Mouse (Mus musculus) kidney, postnatal 0 days (tissue): ENCODE measurements around the gene Sertm1. TPM values are rescaled to one million over a fixed set of nuclear protein-coding genes. Genes with fewer than 3 reads are reported as not detected.
A peak's percentile ranks its signal among the peaks of the same experiment; 100 is the strongest.

ENCODE experiments used
- ATAC-seq: fragments of 200-750 bp; cut with Nextera tagmentation; replicated peaks from 2 replicates; pipeline ENCODE4 v1.8.0; 2017; ENCODE audit warnings: low read depth, moderate number of reproducible peaks, moderate TSS enrichment, moderate library complexity; ENCODE audit not compliant: low FRiP score
- DNase-seq: peaks from one replicate; pipeline ENCODE4 v3.0.0-alpha.2; 2016; ENCODE audit warnings: low spot score
- H3K27ac ChIP-seq: fragments of 300-500 bp; sonication (generic); 2 replicates; pipeline ENCODE4 v1.5.1; 2014; ENCODE audit warnings: mild to moderate bottlenecking
- H3K27me3 ChIP-seq: fragments of 300-500 bp; sonication (generic); 2 replicates; pipeline ENCODE4 v1.6.1; 2014; ENCODE audit warnings: low read length, mixed read lengths; ENCODE audit not compliant: insufficient read depth
- H3K36me3 ChIP-seq: fragments of 300-500 bp; sonication (generic); 2 replicates; pipeline ENCODE4 v1.6.1; 2014; ENCODE audit warnings: low read length, mixed read lengths; ENCODE audit not compliant: insufficient read depth
- H3K4me1 ChIP-seq: fragments of 300-500 bp; sonication (generic); replicated peaks from 2 replicates; pipeline ENCODE4 v1.6.1; 2014; ENCODE audit warnings: antibody characterized with exemption, low read length, mixed read lengths; ENCODE audit not compliant: insufficient read depth
- H3K4me2 ChIP-seq: fragments of 300-500 bp; sonication (generic); 2 replicates; pipeline ENCODE4 v1.6.1; 2014; ENCODE audit warnings: mild to moderate bottlenecking, low read length, moderate library complexity, mixed read lengths
- H3K4me3 ChIP-seq: fragments of 300-500 bp; sonication (generic); replicated peaks from 2 replicates; pipeline ENCODE4 v1.5.1; 2014; ENCODE audit warnings: low read depth, low read length
- H3K9ac ChIP-seq: fragments of 300-500 bp; sonication (generic); 2 replicates; pipeline ENCODE4 v1.6.1; 2014; ENCODE audit warnings: low read depth, low read length
- H3K9me3 ChIP-seq: fragments of 300-500 bp; sonication (generic); replicated peaks from 2 replicates; pipeline ENCODE4 v1.6.1; 2016; ENCODE audit warnings: low read length, inconsistent platforms, mixed read lengths
- CTCF ChIP-seq: IDR thresholded peaks from 2 replicates; pipeline ENCODE4 v1.5.1; 2016; ENCODE audit warnings: antibody characterized with exemption, low read depth, mild to moderate bottlenecking, moderate library complexity
- WGBS: fragments of 180-500 bp; shearing (Covaris S2); extraction: QIAGEN DNeasy Blood & Tissue Kit; methylation state at CpG from one replicate; pipeline ENCODE4 v1.1.7; 2014; 5-methylcytosine and 5-hydroxymethylcytosine counted together
- polyA plus RNA-seq: library from polyadenylated mRNA; unstranded; fragments of >200 nt; fragmentation: Nextera tagmentation; extraction: Ambion mirVana; gene quantifications from 2 replicates; pipeline ENCODE4 v1.2.1, GENCODE M21; 2015

Gene Sertm1
- polyA plus RNA-seq, 1 experiment from 2014 or later, result not detected

GRCm38 (mm10) chr3:54914845-54915642 lies 643 bp downstream of the Sertm1 start:
- peaks cover 6% of the 10 kb centered on the region for H3K4me1 ChIP-seq
- ATAC-seq (peak; percentile 46; the same call in 1 of the 2 replicates), DNase-seq (no peak)
- H3K27ac ChIP-seq, result no peak overlapping the region
- no peaks in the 10 kb centered on the region for H3K9me3 ChIP-seq
- no peak for TF ChIP-seq CTCF
- no peaks in the 10 kb centered on the region for H3K36me3 ChIP-seq
- H3K9ac ChIP-seq, result no peak overlapping the region
- peaks cover 7% of the 10 kb centered on the region; the same call in 1 of the 2 replicates for H3K27me3 ChIP-seq
- peak overlapping the region; percentile 83 for H3K4me2 ChIP-seq
- WGBS, result 3% methylated on average over 31 of the region's 31 CpGs
- H3K4me3 ChIP-seq, result peak overlapping the region; percentile 42

GRCm38 (mm10) chr3:54908878-54909277 lies 6.8 kb downstream of the Sertm1 start:
- Histone ChIP-seq H3K36me3 (no peaks in the 10 kb centered on the region), H3K9me3 (no peaks in the 10 kb centered on the region), H3K27ac (no peak overlapping the region), H3K27me3 (no peaks in the 10 kb centered on the region), H3K4me2 (no peak overlapping the region), H3K4me1 (no peaks in the 10 kb centered on the region), H3K9ac (no peak overlapping the region), H3K4me3 (no peak overlapping the region)
- 48% methylated on average over 1 of the region's 1 CpGs for WGBS
- no peak for TF ChIP-seq CTCF
- no peak for ATAC-seq
- no peak for DNase-seq

- no peaks in the 10 kb centered on the region for H3K36me3 ChIP-seq
- H3K9me3 ChIP-seq, result no peaks in the 10 kb centered on the region
- H3K27me3 ChIP-seq, result no peaks in the 10 kb centered on the region
- no peak for ATAC-seq
- DNase-seq, result no peak
- no peak for TF ChIP-seq CTCF
- H3K9ac ChIP-seq, result no peak overlapping the region
- no peak overlapping the region for H3K4me2 ChIP-seq
- H3K27ac ChIP-seq, result no peak overlapping the region
- 83% methylated on average over 10 of the region's 10 CpGs for WGBS
- H3K4me1 ChIP-seq, result no peaks in the 10 kb centered on the region
- H3K4me3 ChIP-seq, result no peak overlapping the region
These were observed 17.7 kb downstream of the Sertm1 start for GRCm38 (mm10) chr3:54897974-54898373.

GRCm38 (mm10) chr3:54894891-54895290 lies 20.8 kb downstream of the Sertm1 start:
- Histone ChIP-seq H3K4me3 (no peak overlapping the region), H3K27me3 (no peaks in the 10 kb centered on the region), H3K36me3 (no peaks in the 10 kb centered on the region), H3K9ac (no peak overlapping the region), H3K4me2 (no peak overlapping the region), H3K4me1 (no peaks in the 10 kb centered on the region), H3K9me3 (no peaks in the 10 kb centered on the region), H3K27ac (no peak overlapping the region)
- no peak for TF ChIP-seq CTCF
- ATAC-seq, result no peak
- 88% methylated on average over 1 of the region's 1 CpGs for WGBS
- DNase-seq, result no peak

- H3K27me3 ChIP-seq, result no peaks in the 10 kb centered on the region
- no peaks in the 10 kb centered on the region for H3K4me1 ChIP-seq
- TF ChIP-seq CTCF, result no peak
- no peak overlapping the region for H3K27ac ChIP-seq
- 57% methylated on average over 4 of the region's 4 CpGs for WGBS
- no peak for ATAC-seq
- H3K4me3 ChIP-seq, result no peak overlapping the region
- no peak for DNase-seq
- H3K36me3 ChIP-seq, result no peaks in the 10 kb centered on the region
- no peak overlapping the region for H3K9ac ChIP-seq
- H3K4me2 ChIP-seq, result no peak overlapping the region
- no peaks in the 10 kb centered on the region for H3K9me3 ChIP-seq
These were observed 23.5 kb downstream of the Sertm1 start for GRCm38 (mm10) chr3:54892218-54892617.

- no peak overlapping the region for H3K9ac ChIP-seq
- H3K4me2 ChIP-seq, result no peak overlapping the region
- ATAC-seq, result no peak
- no peak for TF ChIP-seq CTCF
- no peak overlapping the region for H3K27ac ChIP-seq
- H3K9me3 ChIP-seq, result no peaks in the 10 kb centered on the region
- no peak for DNase-seq
- no peaks in the 10 kb centered on the region for H3K36me3 ChIP-seq
- no peaks in the 10 kb centered on the region for H3K27me3 ChIP-seq
- no peaks in the 10 kb centered on the region for H3K4me1 ChIP-seq
- 82% methylated on average over 2 of the region's 2 CpGs for WGBS
- no peak overlapping the region for H3K4me3 ChIP-seq
These were observed 29.2 kb downstream of the Sertm1 start for GRCm38 (mm10) chr3:54886501-54886900.

Other genes starting within 250 kb of the Sertm1 start
- gene Supt20, start 223.1 kb downstream of the Sertm1 start, polyA plus RNA-seq, result 69.0 and 73.9 TPM in 2 replicates
- gene Gm21958, start 201.5 kb downstream of the Sertm1 start, polyA plus RNA-seq, result 0.43 and 0.45 TPM in 2 replicates
- gene Exosc8, start 180.5 kb downstream of the Sertm1 start, polyA plus RNA-seq, result 80.5 TPM in 2 replicates
- gene Alg5, start 180.3 kb downstream of the Sertm1 start, polyA plus RNA-seq, result 80.1 and 86.4 TPM in 2 replicates
- gene Smad9, start 160.3 kb downstream of the Sertm1 start, polyA plus RNA-seq, result 0.68 and 0.87 TPM in 2 replicates
- gene Rfxap, start 108.1 kb downstream of the Sertm1 start, polyA plus RNA-seq, result 32.5 and 37.9 TPM in 2 replicates
- 1.4 and 1.6 TPM in 2 replicates for gene Ccna1, start 139.6 kb upstream of the Sertm1 start, polyA plus RNA-seq
- gene Spg20, start 196.2 kb upstream of the Sertm1 start, polyA plus RNA-seq, result 29.5 and 33.3 TPM in 2 replicates
- 0.20 and 0.28 TPM in 2 replicates for gene Ccdc169, start 221.5 kb upstream of the Sertm1 start, polyA plus RNA-seq